Mouse (Mus musculus) liver, embryonic 14.5 days (tissue): ENCODE measurements around the gene Trub1. TPM values are rescaled to one million over a fixed set of nuclear protein-coding genes. Genes with fewer than 3 reads are reported as not detected.
A peak's percentile ranks its signal among the peaks of the same experiment; 100 is the strongest.

Experiments
- ATAC-seq: fragments of 200-750 bp; cut with Nextera tagmentation; 2 replicates; pipeline ENCODE4 v1.8.0; 2017; ENCODE audit warnings: moderate number of reproducible peaks, mild to moderate bottlenecking, moderate library complexity; ENCODE audit not compliant: insufficient read depth
- DNase-seq, 3 experiments: peaks; one replicate each; pipeline ENCODE4 v3.0.0-alpha.2; 2012 to 2013; ENCODE audit warnings: low read depth in 3 of 3, low spot score in 3 of 3
- H3K27ac ChIP-seq: fragments of 300-500 bp; sonication (generic); 2 replicates; pipeline ENCODE4 v1.5.1; 2014; ENCODE audit warnings: moderate library complexity, mild to moderate bottlenecking, control low read depth, inconsistent platforms
- H3K27me3 ChIP-seq: fragments of 300-500 bp; sonication (generic); 2 replicates; pipeline ENCODE4 v1.6.1; 2014; ENCODE audit warnings: mild to moderate bottlenecking, low read length, moderate library complexity; ENCODE audit not compliant: control insufficient read depth, insufficient read depth
- H3K36me3 ChIP-seq: fragments of 300-500 bp; sonication (generic); replicated peaks from 2 replicates; pipeline ENCODE4 v1.6.1; 2014; ENCODE audit warnings: low read depth; ENCODE audit not compliant: control insufficient read depth, insufficient read depth
- H3K4me1 ChIP-seq, 2 experiments: fragments of 200-500 bp in 1 of 2; fragments of 300-500 bp in 1 of 2; sonication (generic) in 1 of 2; replicated peaks; 2 replicates each; pipeline ENCODE4 v1.6.1; 2012 to 2014; ENCODE audit warnings: antibody characterized with exemption in 1 of 2, inconsistent platforms in 1 of 2, low read length in 1 of 2; ENCODE audit not compliant: control insufficient read depth in 2 of 2, insufficient read depth in 2 of 2
- H3K4me2 ChIP-seq: fragments of 300-500 bp; sonication (generic); 2 replicates; pipeline ENCODE4 v1.6.1; 2014; ENCODE audit warnings: low read depth, mild to moderate bottlenecking, control low read depth, moderate library complexity
- H3K4me3 ChIP-seq, 2 experiments: fragments of 200-500 bp in 1 of 2; fragments of 300-500 bp in 1 of 2; sonication (generic) in 1 of 2; 2 replicates each; pipeline ENCODE4 v1.5.1; 2012 to 2014; ENCODE audit warnings: low read depth in 2 of 2, low read length in 2 of 2, mild to moderate bottlenecking in 2 of 2, control low read depth in 1 of 2, inconsistent platforms in 1 of 2, moderate library complexity in 1 of 2; ENCODE audit not compliant: insufficient read depth in 1 of 2
- H3K9ac ChIP-seq: fragments of 300-500 bp; sonication (generic); replicated peaks from 2 replicates; pipeline ENCODE4 v1.6.1; 2014; ENCODE audit warnings: mild to moderate bottlenecking, control low read depth, moderate library complexity
- H3K9me3 ChIP-seq: fragments of 300-500 bp; sonication (generic); 2 replicates; pipeline ENCODE4 v1.6.1; 2016; ENCODE audit warnings: low read length, mixed read lengths; ENCODE audit not compliant: control insufficient read depth
- CTCF ChIP-seq: IDR thresholded peaks from 2 replicates; pipeline ENCODE4 v1.5.1; 2016; ENCODE audit warnings: antibody characterized with exemption, low read depth, control low read depth
- EP300 ChIP-seq: IDR thresholded peaks from 2 replicates; pipeline ENCODE4 v1.6.1; 2016; ENCODE audit warnings: antibody characterized with exemption, low read depth
- WGBS: fragments of 180-500 bp; shearing (Covaris S2); extraction: QIAGEN DNeasy Blood & Tissue Kit; methylation state at CpG from one replicate; pipeline ENCODE4 v1.1.7; 2014; ENCODE audit not compliant: insufficient replicate concordance; 5-methylcytosine and 5-hydroxymethylcytosine counted together
- polyA plus RNA-seq, 2 experiments: library from polyadenylated mRNA; depleted of rRNA in 1 of 2; stranded (reverse) in 1 of 2; unstranded in 1 of 2; fragments of >200 nt; fragmentation: Nextera tagmentation in 1 of 2; extraction: Ambion mirVana in 1 of 2; gene quantifications; 2 replicates each; pipeline versions ENCODE4 v1.2.1 to v1.2.3; 2012 to 2014

Trub1 gene
- polyA plus RNA-seq, 2 experiments = 6.7 to 7.8 TPM

DNA sequence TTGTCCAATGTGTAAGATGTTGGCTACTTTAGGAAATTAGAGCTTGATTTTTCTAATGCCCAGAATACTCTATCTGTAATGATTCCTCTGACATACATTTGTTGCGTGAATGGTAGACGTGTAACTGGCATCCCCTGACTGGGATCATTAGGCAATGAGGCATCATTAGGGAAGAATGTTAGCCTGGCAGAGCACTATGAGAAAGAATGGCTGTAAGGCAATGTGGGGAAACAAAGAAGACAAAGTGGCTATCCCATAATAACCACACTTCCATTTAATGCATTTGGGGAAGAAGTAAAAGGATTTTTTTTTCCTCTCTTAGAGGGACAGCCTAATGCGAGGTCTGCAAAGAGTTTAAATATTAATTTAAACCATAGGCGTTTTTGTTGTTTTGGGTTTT, 950 bp upstream of the Trub1 start:
- Histone ChIP-seq H3K4me3 (no peak overlapping the region), H3K4me1 (peaks cover 0 to 6% of the 10 kb centered on the region in 2 experiments; a peak in 1 of 4 replicates), H3K36me3 (no peaks in the 10 kb centered on the region), H3K9ac (no peak overlapping the region), H3K4me2 (no peak overlapping the region), H3K27ac (no peak overlapping the region), H3K9me3 (no peaks in the 10 kb centered on the region), H3K27me3 (no peaks in the 10 kb centered on the region)
- DNase-seq (no peak), ATAC-seq (no peak)
- TF ChIP-seq EP300 = no peak
- TF ChIP-seq CTCF = no peak
- 78% methylated on average over 4 of the region's 4 CpGs for WGBS

DNA sequence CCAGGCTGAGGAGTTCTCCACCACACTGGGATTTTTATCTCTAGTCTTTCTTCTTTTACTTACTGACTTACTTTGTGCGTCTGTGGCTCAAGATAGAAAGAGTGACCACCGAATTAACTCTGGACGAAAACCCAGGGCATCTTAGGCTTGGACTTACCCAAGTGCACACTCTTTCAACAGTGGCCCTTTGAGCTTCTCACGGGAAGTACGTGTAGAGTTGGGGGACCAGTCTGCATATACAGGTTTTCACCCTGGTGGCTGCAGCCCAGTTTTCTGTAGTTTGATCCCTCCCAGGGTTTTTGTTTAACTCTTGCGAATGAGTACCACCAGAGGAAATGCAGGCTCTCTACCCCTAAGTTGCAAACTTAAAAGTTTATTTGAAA, 497 bp downstream of the Trub1 start:
- Histone ChIP-seq H3K4me1 (peaks cover 0 to 6% of the 10 kb centered on the region in 2 experiments; a peak in 1 of 4 replicates), H3K9ac (peak overlapping the region; percentile 47), H3K4me2 (peak overlapping the region; percentile 75), H3K27ac (no peak overlapping the region), H3K4me3 (peak overlapping the region; percentile 66 to 99), H3K36me3 (no peaks in the 10 kb centered on the region; the same call in 1 of the 2 replicates), H3K9me3 (no peaks in the 10 kb centered on the region), H3K27me3 (no peaks in the 10 kb centered on the region)
- ATAC-seq = peak; percentile 34; the same call in 1 of the 2 replicates
- DNase-seq = no peak
- 3% methylated on average over 6 of the region's 6 CpGs for WGBS
- TF ChIP-seq CTCF (no peak), EP300 (no peak)

DNA sequence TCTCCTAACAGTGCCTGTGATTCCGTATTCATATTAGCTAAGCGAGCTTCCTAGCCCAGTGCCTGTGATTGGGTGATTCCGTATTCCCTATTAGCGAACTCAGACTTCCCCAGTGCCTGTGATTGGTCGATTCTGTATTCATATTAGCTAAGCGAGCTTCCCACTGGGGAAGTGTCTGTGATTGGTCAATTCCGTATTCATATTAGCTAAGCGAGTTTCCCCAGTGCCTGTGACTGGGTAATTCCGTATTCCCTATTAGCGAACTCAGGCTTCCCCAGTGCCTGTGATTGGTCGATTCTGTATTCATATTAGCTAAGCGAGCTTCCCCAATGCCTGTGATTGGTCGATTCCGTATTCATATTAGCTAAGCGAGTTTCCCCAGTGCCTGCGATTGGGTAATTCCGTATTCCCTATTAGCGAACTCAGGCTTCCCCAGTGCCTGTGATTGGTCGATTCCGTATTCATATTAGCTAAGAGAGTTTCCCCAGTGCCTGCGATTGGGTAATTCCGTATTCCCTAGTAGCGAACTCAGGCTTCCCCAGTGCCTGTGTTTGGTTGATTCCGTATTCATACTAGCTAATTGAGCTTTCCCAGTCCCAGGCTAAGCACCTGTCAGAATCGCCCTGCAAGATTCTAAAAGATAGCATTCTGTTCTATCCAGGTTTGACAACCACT, 2.7 kb downstream of the Trub1 start:
- no peak for DNase-seq
- Histone ChIP-seq H3K9me3 (no peaks in the 10 kb centered on the region), H3K27me3 (no peaks in the 10 kb centered on the region), H3K27ac (no peak overlapping the region), H3K4me2 (no peak overlapping the region), H3K4me3 (no peak overlapping the region), H3K9ac (no peak overlapping the region), H3K4me1 (peaks cover 0 to 6% of the 10 kb centered on the region in 2 experiments; a peak in 1 of 4 replicates), H3K36me3 (no peaks in the 10 kb centered on the region; the same call in 1 of the 2 replicates)
- WGBS = 85% methylated on average over 25 of the region's 25 CpGs
- ATAC-seq = no peak
- no peak for TF ChIP-seq EP300
- TF ChIP-seq CTCF = no peak

DNA sequence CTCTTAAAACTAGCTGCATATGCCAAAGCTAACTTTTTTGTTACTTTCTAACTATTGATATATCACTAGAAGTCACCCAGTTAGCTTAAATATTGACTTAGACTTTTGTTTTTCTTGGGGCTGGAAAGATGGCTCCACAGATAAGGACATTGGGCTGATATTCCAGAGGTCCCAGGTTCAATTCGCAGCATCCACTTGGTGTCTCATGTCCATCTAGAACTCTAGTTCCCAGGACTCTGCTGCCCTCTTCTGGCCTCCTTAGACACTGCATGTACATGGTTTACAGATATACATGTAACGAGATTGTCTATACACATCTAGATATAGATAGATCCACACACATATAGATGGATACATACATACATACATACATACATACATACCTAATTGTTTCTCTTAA, 4.4 kb downstream of the Trub1 start:
- H3K27me3 ChIP-seq = no peaks in the 10 kb centered on the region
- no peaks in the 10 kb centered on the region; the same call in 1 of the 2 replicates for H3K36me3 ChIP-seq
- ATAC-seq = no peak
- no peak overlapping the region for H3K4me3 ChIP-seq
- H3K4me2 ChIP-seq = no peak overlapping the region
- peaks cover 0 to 6% of the 10 kb centered on the region in 2 experiments; a peak in 1 of 4 replicates for H3K4me1 ChIP-seq
- peak in 2 of 3 experiments; percentile 20 to 27 for DNase-seq
- H3K9ac ChIP-seq = no peak overlapping the region
- no peak overlapping the region for H3K27ac ChIP-seq
- no peaks in the 10 kb centered on the region for H3K9me3 ChIP-seq
- TF ChIP-seq CTCF (peak; percentile 78), EP300 (no peak)
- 60% methylated on average over 2 of the region's 2 CpGs for WGBS

DNA sequence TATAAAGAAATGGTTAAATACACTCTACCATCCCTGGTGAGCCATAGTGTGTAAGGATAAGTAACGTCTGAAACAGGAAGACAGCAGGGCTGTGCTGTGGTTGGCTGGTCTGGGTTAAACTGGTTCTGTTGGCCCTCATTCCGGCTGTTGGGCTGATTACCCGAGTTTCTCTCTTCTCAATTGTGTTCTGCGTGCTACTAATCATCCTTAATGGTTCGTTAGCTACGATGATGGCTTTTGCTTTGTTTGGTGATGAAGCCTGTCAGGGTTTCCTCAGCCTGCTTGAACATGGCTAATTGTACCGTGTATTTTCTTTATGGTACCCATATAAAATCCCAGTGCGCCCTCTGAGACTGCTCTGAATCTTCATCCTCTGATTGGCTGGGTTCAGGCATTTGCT, 11.0 kb downstream of the Trub1 start:
- TF ChIP-seq EP300 (no peak), CTCF (no peak)

More for the DNA sequence above, 11.0 kb downstream of the Trub1 start:
- Histone ChIP-seq H3K9ac (no peak overlapping the region), H3K27ac (no peak overlapping the region), H3K4me3 (no peak overlapping the region), H3K4me2 (no peak overlapping the region), H3K9me3 (no peaks in the 10 kb centered on the region), H3K27me3 (no peaks in the 10 kb centered on the region), H3K36me3 (no peaks in the 10 kb centered on the region), H3K4me1 (no peaks in the 10 kb centered on the region)
- WGBS = 77% methylated on average over 8 of the region's 8 CpGs
- no peak for DNase-seq
- ATAC-seq = no peak
